Mouse (Mus musculus): ENCODE data around the gene Gfra4.

- TF ChIP-seq GATA1 (IDR thresholded peaks at IDR 0.05; ENCODE audit: low read length) (no peak), TAL1 (IDR thresholded peaks at IDR 0.05; ENCODE audit: low read length) (no peak)
Observed at GRCm38 (mm10) chr2:131038197-131038596, 4.7 kb downstream of the Gfra4 start.

Measured in erythroblast, embryonic 14.5 days (primary cell).